Mouse (Mus musculus): ENCODE data around the gene Dnmt3a.

Gene Dnmt3a

DNA sequence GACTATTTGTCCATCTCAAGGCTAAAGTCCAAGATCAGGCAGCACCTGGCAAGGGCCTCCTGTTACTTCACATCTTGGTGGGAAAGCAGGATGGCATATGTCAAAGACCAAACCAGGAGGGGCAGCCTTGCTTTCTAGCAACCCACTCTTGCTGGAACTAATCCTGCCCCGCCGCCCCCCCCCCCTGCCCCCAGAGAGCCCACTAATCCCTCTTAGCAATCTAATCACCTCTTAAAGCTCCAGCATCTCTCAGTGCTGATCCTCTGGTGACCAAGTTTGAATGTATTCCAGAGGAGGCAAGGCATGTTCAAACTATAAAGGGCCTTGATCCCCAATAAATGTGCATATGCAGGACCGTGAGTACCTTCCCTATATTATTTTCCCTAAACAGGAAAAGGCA lies 18.8 kb upstream of the Dnmt3a start:
- DNase-seq (ENCODE audit: low read depth): no peak

DNA sequence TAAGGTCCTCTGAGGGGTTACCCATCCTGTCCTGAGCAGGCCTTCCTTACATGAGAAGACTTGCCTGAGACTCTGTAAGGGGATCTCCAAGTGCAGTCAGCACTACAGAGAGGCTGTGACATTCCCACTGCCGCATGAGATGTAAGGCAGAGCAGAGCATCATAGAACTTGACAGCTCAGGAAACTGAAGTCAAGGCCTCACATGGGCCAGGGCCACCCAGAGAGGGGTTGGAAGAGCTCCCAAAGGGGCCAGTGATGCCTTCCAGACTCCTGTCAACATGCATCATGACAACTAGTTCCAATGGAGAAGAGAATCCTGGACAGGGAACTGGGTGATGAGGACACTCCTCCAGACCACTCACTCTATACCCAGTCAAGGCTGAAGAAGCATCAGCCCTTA lies 18.3 kb upstream of the Dnmt3a start:
- DNase-seq (ENCODE audit: low read depth): peak; percentile 61

DNA sequence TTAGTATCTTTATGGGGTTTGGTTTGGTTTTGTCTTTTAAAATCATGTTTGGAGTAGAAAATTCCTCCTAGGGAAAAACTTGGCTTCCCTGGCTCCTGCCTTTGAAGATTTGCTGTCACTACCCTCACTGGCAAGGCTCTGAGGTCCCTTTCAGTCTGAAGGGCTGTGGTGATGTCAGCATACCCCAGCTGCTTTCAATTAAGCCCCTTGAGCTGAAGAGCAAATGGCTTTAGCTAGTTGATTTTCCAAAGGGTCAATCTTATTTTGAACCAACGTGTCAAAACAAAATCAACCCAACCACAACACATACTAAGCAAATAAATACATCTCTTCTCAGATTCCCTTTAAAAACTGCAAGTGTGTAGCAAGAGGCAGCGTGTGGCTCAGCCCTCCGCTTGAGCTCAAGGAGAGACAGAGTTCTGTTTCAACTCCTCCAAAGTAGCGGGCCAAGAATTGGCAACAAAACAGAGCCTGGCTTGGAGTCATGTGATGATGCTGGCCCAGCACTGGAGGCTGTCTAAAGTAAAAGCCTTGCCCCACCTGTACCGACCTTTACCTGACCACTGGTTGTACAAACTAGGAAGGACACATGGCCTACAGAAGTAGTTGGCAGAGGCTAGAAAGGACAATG lies 17.3 kb upstream of the Dnmt3a start:
- peak; percentile 88 for DNase-seq (ENCODE audit: low read depth)

DNA sequence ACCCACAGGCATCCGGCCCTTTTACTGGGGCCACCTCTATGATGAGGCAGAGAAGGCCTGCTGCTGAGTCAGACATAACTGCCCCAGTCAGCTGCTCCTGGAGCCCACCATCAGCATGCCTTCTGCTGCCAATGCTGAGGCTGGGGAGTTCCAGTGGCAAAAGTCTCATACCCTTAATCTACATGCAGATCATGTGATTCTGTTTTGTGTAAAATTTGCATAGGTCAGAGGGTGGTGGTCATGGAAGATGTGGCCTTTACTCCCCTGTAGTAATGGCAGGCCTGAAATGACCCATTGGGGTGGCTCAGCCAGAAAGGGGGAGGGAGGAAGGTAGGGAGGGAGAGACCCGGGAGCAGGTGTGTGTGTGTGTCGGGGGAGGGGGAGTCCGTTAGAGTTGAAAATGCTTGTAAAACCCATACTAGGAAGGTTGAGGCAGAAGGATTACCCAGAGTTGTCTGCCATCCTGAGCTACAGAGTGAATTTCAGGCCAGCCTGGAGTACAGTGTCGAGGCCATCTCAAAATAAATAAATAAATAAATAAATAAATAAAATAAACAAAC lies 16.1 kb upstream of the Dnmt3a start:
- DNase-seq (ENCODE audit: low read depth): no peak

DNA sequence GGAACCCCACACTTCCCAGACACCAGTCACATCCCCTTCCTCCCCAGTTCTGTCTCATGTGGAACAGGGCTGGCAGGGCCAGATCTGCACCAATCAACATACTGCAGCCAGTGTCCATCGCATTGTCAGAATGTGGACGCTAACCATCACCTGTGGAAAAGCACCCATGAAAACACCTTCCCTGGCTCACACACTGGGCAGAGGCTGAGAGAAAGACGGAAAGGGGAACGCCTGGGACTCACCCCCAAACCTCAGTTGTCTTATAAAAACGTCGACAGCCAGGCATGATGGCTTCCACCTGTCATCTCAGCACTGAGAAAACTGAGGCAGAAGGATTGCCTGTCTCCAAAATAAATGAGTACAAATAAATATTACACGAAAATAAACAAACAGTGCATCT lies 14.6 kb upstream of the Dnmt3a start:
- DNase-seq (ENCODE audit: low read depth): no peak

DNA sequence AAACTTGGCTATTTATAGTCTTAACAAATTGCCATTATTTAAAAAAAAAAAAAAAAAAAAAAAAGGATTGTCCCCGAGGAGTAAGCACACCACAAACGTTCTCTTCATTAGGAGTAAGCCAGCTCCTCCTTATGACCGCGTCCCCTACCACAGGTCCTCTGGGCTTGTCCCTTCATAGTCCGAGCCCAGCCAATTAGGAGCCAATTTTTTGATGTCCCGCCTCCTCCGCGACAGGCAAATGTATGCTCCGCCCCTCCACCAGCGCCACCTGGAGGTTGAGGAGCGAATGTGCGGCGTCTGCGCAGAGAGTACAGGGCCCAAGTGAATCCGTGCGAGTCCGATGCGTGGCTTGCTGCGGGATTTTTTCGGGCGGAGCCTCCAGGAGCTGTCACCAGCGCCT lies 14.1 kb upstream of the Dnmt3a start:
- DNase-seq (ENCODE audit: low read depth): peak; percentile 95

DNA sequence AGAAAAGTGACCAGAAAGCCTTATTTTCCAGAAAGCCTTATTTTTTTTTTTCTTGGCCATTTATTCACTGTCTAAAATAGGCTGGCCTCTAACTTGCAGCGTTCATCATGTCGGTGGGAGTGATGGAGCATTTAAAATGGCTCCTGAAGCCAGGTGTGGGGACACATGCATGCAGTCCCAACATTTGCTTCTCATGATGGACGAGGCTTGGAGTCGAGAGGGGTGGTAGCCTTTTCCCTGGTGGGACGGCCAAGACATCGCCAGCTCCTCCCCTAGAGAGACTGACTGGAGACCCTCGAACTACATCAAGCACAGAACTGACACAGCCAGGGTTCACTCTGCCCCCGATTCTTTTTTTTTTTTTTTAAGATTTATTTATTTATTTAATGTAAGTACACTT lies 13.6 kb upstream of the Dnmt3a start:
- no peak for DNase-seq (ENCODE audit: low read depth)

DNA sequence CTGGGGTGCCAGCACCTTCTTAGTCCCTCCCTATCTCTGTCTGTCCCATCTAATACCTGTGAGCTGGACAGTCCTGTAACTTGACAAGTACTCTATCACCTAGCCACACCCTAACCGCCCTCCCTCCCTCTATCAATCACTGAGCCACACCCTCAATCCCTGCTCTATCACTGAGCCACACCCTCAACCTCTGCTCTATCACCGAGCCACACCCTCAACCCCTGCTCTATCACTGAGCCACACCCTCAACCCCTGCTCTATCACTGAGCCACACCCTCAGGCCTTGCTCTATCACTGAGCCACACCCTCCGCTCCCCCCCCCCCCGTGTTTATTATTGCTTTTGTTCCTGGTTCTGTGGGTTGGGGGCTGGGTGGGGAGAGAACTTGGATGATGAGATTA lies 10.2 kb upstream of the Dnmt3a start:
- no peak for DNase-seq (ENCODE audit: low read depth)

DNA sequence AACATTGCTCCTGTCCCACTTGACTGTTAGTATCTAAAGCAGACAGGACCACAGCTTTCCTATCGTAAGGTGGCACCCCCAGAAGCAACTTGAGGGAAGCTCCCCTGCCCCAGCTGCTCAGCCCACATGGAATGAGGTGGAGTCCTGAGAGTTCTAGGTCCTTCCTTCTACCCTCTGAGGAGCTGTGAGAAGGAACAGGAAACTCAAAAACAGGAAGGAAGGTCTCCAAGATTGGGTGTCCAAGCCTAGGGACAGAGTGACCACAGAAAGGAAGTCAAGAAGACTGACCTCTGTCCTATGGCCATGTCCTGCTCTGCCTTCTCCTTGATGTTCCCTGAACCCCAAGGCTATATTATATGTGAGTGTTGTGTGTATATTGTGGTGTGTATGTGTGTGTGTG lies 6.3 kb upstream of the Dnmt3a start:
- no peak for DNase-seq (ENCODE audit: low read depth)

DNA sequence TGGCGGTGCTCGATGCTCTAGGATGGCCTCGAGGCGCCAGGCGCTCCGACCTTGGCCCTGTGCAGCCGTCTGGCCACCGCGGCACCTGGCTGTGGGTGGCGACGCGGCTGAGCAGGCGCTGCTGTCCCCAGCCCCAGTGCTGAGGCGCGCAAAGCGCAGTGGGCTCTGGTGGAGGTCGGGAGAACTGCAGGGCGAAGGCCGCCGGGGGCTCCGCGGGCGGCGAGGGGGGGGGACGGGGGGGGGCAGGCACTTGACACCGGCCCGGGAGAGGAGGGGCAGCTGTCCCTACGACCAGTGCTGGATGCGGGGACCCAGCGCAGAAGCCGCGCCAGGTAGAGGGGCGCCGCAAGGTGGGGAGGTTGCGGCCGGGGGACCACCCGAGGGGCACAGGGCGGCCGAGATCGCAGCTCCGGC lies 471 bp downstream of the Dnmt3a start:
- DNase-seq (ENCODE audit: low read depth): peak; percentile 78

DNA sequence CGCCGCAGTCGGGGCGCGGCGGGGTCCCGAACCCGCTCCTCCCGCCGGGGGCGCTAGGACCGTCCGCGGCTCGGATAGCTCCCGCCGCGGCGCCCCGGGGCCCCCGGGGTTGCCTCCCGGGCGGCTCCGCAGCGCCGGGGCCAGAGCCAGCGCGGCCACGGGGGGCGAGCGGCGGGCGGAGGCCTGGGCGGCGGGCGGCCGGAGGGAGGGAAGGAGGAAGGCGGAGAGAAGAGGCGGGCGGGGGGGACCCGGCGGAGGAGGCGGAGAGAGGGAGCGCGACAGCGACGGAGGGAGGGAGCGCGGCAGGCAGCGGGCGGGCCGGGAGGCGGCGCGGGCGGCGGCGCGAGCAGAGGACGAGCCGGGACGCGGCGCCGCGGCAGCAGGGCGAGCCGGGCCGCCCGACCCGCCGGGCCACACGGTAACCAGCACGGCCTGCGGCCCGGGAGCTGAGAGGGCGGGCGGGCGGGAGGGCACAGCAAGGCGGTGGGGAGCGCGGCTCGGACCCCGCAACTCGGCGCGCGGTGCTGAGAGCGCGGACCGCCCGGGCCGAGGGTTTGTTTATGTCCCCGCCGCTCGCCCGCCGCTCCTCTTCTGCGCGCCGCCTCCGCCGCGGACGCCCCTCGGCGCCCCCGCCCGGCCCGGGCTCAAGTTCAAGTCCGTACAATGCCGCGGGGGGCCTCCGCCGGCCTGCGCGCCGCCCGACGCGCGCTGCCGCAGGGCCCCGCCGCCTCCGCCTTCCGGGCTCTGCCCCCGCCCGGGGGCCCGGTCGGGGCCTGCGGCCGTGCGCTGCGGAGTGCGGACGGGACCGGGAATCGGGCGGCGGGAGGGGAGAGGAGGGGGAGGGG lies 1.1 kb downstream of the Dnmt3a start:
- DNase-seq (ENCODE audit: low read depth): peak; percentile 81

DNA sequence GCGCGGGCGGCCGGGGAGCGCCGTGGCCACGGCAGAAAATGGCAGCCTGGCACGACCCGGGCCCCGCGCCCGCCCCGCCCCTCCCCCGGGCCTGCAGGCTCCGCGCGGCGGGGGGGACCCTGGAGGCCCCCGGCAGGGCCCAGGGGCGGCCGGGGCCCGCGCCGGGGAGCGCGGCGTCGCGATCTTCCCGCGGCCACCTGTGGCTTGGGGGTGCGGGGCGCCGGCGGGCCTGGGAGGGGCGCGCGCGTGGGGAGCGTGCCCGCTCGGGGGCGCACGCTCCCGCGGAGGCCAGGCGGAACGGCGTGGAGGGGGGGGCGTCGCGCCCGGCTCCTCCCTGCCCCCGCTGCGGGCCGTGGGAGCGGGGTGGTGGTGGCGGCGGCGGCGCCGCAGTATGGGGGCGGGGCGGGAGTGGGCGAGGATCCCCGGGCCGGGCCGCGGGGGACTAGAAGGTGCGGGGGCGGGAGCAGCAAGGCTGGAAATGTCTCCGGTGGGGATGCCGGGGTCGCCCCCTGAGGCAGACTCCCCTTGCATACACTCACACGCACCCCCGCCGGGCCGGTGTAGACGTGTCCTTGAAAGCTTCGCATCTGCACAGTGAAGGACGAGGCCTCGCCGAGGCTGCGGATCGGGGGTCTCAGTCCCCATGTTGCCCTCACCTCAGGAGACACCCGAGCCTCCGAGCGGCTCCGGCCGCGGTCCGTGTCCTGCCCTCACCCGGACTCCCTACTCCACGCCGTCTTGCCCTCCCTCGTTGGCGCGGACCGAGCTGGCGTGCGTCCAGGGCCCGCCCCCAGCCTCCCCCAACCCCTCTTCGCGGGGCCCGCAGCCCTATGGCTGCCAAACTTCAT lies 2.0 kb downstream of the Dnmt3a start:
- peak; percentile 61 for DNase-seq (ENCODE audit: low read depth)

DNA sequence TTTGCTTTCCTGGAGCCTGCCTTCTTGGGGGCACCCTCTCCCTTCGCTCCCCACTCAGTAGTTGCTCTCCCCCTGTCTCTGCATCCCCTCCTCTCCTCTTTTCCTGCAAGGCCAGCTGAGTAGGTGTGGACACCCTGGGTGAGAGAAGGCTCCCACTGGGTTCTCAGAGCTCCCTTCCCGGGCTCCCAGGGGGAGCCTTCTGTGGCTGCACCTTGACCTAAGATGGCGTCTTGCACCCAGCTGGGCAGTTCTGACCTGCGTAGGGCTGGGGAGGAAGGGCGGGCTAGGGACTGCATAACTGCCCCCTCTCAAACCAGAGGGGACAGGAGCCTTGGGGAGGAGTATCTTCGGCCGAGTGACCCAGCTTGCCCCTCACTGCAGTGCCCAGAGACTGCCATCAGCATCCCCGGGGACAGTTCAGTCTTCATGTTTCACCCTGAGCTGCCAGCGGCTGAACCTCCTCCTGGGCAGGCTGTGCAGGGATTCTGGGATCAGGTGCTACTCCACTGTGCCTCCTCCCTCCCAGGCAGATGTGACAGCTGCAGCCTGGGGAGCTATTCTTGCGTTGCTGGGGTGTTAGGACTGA lies 2.7 kb downstream of the Dnmt3a start:
- DNase-seq (ENCODE audit: low read depth): no peak

DNA sequence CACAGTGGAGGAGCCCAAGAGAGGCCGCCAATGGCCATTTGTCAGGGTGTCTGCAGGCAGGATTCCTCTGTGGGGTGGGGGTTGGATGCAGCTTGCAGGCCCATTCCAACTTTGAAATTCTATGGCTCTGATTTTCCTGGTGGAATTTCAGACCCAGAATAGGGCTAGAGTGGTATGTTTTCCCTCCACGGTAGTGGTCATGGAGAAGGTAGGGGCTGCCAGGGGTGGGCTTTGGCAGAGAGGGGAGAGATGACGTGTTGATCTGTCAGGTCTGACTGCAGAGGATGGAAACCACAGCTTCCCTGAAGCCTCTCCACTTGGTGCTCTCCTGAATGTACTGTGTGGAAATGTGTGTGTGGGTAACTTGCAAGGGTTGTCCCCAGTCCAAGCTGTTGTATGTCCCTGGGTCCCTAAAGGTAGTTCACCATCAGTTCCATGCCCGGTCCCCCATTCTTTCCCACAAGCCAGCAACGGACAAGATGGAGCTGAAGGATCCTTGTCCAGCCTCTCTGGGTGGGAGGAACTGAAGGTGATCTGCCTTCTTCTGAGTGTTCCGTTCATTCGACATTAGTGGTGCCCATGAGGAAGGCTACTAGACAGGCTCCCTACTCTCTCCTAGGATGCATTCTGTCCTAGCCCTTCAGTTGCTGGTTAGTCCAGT lies 3.8 kb downstream of the Dnmt3a start:
- DNase-seq (ENCODE audit: low read depth): no peak

DNA sequence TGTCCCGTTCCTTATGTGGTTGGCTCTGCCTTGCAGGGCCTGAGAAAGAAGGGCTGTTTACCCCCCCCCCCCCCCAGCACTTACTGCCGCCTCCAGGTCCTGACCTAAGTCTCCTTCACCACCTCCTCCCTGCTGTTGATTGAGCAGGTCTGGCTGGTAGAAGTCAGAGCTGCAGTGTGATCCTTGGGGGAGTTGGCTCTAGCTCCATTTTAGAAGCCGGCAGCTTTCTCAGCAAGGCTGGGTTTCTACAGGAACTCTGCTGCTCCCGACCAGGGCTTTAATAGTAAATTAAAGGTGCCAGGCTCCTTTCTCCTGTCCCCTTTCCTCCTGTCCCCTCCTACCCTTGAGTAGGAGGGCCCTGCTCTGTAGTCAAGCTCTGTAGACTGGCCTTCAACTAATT lies 4.6 kb downstream of the Dnmt3a start:
- no peak for DNase-seq (ENCODE audit: low read depth)

DNA sequence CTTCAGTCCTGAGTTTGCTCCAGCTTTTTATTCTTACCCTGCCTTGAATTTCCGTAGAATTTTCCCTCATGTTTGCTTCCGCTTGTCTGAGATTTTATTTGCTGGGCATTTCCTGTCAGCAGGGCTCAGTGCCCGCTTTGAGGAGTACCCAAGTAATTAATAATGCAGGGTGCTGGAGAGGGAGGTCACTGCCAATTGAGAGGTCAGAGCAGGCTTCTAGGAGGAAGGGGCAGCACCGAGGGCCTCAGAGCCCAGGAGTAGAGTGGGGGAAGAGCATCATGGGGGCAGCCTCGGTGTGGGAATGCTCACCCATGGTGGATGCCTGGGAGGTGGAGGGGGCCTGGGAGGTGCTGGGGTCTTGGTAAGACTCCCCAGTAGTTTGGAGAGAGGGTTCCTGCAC lies 5.8 kb downstream of the Dnmt3a start:
- no peak for DNase-seq (ENCODE audit: low read depth)

DNA sequence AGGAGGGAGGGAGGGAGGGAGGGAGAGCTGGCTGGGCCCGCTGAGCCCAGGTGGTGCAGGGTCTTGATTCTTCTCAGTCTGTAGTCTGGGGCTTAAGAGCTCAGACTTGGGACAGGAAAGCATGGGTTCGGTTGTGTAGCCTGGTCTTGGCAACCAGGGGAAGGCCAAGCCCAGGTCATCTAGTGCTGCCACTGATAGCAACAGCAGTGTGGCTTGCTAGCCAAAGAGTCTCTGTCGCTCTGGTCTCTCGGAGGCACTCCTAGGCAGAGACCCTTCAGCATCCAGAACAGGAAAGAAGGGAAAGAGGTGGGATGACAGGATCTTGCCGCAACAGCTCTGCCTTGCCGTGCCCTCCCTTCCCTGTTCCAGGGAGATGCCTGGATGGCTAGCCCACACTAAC lies 6.4 kb downstream of the Dnmt3a start:
- DNase-seq (ENCODE audit: low read depth): no peak

DNA sequence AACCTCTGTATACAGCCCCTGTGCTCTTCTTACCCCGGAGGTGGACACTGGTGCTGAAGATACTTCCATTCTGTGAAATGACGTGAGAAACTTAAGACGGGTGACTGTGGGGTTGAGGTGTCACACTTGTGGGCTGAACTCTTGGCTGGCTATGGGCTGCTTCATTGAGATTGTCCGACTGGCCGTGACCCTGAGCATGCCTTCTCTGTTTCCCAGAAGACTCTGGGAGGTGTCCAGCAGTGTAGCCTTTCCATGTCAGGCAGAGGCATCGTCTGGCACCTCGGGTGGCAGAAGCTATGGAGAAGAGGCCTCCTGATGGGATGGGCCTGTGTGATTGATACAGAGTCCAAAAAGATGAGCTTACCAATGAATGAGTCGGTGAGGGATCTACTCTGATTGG lies 7.3 kb downstream of the Dnmt3a start:
- no peak for DNase-seq (ENCODE audit: low read depth)

DNA sequence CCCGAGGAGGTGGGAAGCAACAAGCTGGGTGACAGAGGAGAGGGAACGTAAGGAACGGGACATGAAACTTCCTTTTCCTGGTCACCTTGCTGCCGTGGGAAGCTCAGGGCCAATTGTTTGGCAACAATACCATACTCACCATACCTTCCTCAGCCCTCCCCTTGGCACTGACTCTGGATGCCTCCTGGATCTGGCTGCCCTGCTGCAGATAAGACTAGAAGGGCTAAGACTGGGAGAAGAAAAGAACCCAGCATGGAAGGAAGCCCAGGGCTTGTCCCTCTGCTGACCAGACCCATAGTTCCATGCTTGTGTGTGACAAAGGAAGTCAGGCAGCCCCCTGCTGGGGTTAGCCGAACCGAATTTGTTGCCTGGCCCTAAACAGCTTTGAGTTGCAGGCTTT lies 9.6 kb downstream of the Dnmt3a start:
- DNase-seq (ENCODE audit: low read depth): no peak

DNA sequence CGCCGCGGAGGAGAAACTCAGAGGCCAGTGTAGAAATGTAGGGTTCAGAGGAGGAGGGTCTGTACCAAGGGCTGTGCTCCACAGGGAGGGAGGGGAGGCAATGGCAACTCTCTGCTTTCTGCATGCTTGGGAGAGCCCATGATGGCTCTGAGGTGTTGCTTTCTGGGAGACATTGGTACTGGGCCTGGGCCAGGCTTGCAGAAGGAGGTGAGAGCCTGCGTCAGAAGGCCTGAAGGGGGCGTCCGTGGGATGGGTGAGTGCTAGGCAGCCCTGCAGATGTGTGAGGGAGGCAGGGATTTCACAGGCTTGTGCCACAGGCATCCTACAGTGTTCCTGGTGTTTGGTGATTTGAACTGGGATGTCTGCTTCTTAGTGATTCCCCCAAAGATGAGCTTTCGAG lies 11.2 kb downstream of the Dnmt3a start:
- DNase-seq (ENCODE audit: low read depth): no peak

DNA sequence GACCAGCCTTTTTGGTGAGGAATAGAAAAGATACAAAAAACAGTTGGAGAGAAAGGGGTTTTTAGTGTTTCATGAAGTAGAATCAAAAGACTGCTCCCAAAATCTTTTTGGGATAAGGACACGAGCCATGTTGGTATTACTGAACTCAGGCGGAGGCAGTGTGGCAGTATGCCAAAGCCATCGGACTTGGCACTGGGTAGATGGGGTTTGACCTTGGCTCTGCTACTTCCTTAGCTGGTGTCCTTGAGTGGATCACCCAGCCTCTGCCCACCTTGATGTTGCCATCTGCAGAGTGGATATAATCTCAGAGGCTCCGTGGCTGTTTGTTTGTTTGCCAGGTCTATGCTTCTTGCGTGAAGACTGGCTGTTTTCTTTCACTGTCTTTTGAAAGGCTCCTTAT lies 11.8 kb downstream of the Dnmt3a start:
- DNase-seq (ENCODE audit: low read depth): no peak

DNA sequence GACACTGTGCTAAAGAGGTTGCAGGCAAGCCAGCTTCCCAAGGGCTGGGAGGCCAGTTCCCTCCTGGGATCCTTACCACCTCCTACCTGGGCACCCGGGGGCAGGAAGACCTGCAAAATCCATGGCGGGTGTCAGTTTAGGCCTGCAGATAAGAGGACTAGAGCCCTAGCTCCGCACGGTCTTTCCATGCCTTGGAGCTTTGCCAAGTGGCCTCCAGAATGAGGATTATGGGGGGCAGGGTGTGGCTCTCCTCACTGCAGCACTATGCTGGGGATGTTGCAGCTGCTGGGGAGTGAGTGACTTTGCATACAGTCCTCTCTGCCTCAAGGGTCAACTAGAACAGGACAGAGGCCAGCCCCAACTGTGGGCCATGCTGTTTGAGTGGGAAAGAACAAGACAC lies 14.1 kb downstream of the Dnmt3a start:
- no peak for DNase-seq (ENCODE audit: low read depth)

All from NIH3T3 (cell line).